Mouse (Mus musculus) liver, embryonic 16.5 days (tissue): Measurements from ENCODE around the gene Fbxo39. TPM values are rescaled to one million over a fixed set of nuclear protein-coding genes. Genes with fewer than 3 reads are reported as not detected.

Experiments
- ATAC-seq: fragments of 200-750 bp; cut with Nextera tagmentation; 2 replicates; pipeline ENCODE4 v1.8.0; 2017; ENCODE audit warnings: low read depth, mild to moderate bottlenecking, moderate number of reproducible peaks, moderate library complexity
- H3K27ac ChIP-seq: fragments of 300-500 bp; sonication (generic); 2 replicates; pipeline ENCODE4 v1.5.1; 2014; ENCODE audit warnings: mild to moderate bottlenecking, low read length
- H3K27me3 ChIP-seq: fragments of 300-500 bp; sonication (generic); 2 replicates; pipeline ENCODE4 v1.6.1; 2014; ENCODE audit warnings: low read depth, low read length, mixed read lengths; ENCODE audit not compliant: control insufficient read depth, insufficient read depth
- H3K36me3 ChIP-seq: fragments of 300-500 bp; sonication (generic); 2 replicates; pipeline ENCODE4 v1.6.1; 2014; ENCODE audit warnings: mild to moderate bottlenecking; ENCODE audit not compliant: control insufficient read depth, insufficient read depth
- H3K4me1 ChIP-seq: fragments of 300-500 bp; sonication (generic); 2 replicates; pipeline ENCODE4 v1.6.1; 2014; ENCODE audit warnings: low read depth, low read length, mixed read lengths; ENCODE audit not compliant: control insufficient read depth
- H3K4me2 ChIP-seq: fragments of 300-500 bp; sonication (generic); 2 replicates; pipeline ENCODE4 v1.6.1; 2014; ENCODE audit warnings: low read depth, low read length, mixed read lengths
- H3K4me3 ChIP-seq: fragments of 300-500 bp; sonication (generic); 2 replicates; pipeline ENCODE4 v1.5.1; 2014; ENCODE audit warnings: low read depth, mild to moderate bottlenecking, low read length
- H3K9ac ChIP-seq: fragments of 300-500 bp; sonication (generic); 2 replicates; pipeline ENCODE4 v1.6.1; 2014; ENCODE audit warnings: low read depth, low read length
- H3K9me3 ChIP-seq: fragments of 300-500 bp; sonication (generic); replicated peaks from 2 replicates; pipeline ENCODE4 v1.6.1; 2016; ENCODE audit warnings: low read length; ENCODE audit not compliant: control insufficient read depth
- WGBS: fragments of 180-500 bp; shearing (Covaris S2); extraction: QIAGEN DNeasy Blood & Tissue Kit; methylation state at CpG from one replicate; pipeline ENCODE4 v1.1.7; 2014; ENCODE audit not compliant: insufficient replicate concordance; 5-methylcytosine and 5-hydroxymethylcytosine counted together
- polyA plus RNA-seq: library from polyadenylated mRNA; unstranded; fragments of >200 nt; fragmentation: Nextera tagmentation; extraction: Ambion mirVana; gene quantifications from 2 replicates; pipeline ENCODE4 v1.2.1, GENCODE M21; 2015

Fbxo39 gene
- polyA plus RNA-seq, result not detected in 2 replicates

DNA sequence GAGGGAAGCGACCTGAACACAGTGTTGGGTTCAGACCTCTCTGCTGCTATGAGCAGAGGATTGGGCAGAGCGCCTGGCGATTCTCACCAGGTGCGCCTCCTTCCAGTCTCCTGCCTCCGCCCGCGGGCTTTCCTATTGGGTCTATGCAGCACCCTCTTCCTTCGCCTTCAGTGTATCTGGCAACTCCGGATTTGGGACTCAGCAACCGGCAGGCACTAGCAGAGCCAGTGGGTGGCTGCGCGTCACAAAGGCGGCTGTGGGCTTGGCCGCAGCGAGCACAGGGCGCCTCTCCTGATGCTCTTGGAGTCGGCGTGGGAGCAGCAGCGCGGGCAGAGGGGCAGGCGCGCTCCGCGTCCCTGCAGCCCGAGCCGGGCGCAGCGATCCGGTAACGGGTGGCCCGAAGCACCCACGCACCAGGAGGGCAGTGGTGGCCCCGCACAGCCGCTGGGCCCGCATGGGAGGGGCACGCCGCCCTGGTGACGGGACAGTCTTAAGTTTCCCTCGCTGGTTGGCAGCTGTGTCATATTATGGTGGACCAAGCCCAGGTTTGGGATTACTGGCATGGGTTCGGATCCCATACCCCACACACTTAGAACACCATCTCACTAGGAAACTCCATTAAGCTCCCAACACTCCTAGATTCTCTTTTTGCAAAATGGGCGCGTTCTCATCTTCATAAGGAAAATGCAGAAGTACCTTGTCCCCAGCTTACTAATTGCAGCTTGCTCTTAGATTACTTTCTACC is at the start of gene Fbxo39:
Fbxo39 (plus strand) TSS at position 294 of the 745 bp plus-strand sequence.
- Histone ChIP-seq H3K4me3 (no peak within 1 kb of the TSS), H3K36me3 (no peaks in the 10 kb centered on the region), H3K9me3 (no peaks in the 10 kb centered on the region), H3K4me2 (no peak within 1 kb of the TSS), H3K9ac (no peak within 1 kb of the TSS), H3K27me3 (peaks cover 14% of the 10 kb centered on the region), H3K27ac (no peak within 1 kb of the TSS), H3K4me1 (no peaks in the 10 kb centered on the region)
- no peak for ATAC-seq
- 16% methylated on average over 42 of the region's 42 CpGs for WGBS

DNA sequence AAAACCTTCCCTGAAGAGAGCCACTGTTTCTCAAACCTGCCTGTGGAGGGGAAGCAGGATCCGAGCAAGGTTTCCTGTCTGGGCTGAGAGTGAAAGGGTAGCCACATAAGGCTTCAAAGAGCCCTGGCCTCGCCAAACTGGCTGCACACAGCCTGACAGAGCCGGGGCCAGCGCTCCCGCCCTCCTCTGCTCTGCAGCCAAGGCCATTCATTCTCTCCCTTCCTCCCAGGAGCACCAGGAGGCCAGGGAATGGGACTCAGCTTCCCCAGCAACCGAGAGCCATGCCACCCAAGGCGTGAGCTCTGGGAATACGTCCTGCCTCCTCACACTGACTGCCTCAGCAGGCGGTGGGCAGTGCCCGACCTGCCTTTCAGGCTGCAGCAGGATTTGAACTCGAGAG is 48.8 kb upstream of the Fbxo39 start:
- Histone ChIP-seq H3K4me3 (no peak overlapping the region), H3K9ac (no peak overlapping the region), H3K4me1 (no peaks in the 10 kb centered on the region), H3K27me3 (peaks cover 28% of the 10 kb centered on the region), H3K36me3 (no peaks in the 10 kb centered on the region), H3K27ac (no peak overlapping the region), H3K4me2 (no peak overlapping the region), H3K9me3 (no peaks in the 10 kb centered on the region)
- WGBS, result 7% methylated on average over 11 of the region's 11 CpGs
- no peak for ATAC-seq

DNA sequence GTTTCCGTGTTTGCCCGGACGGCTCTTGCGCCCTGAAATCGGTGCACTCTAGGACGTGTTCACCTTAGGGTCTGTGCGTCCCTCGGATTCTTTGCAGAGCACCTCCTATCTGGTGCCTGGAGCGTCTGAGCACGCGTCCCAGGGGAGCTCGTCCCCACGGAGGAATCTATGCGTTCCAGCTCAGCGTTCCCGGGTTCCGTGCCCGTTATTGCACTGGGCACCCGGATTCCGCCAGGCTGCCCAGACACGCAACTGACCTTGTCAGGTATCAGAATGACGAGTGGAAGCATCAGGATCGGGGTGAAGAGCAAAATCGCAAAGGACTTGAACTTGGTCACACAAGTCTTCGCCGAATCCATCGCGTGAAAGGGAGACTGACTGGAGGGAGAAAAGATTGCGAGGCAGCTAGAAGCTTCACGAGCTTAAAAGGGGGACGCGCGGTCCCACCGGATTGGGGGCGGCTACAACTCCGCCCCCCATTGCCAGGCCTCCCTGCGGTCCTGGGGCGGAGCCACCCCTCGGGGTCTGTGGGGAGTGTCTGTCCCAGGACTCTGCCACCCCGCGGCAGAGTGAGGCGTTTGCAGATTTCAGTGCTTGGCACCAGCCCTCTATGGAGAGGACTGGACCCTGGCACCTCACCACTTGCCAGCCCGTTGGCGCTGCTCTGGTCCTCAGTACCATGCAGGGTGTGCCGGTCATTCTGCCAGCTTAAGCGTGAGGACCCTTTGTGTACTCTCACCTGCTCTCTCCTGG is 47.9 kb upstream of the Fbxo39 start:
- no peak overlapping the region for H3K9ac ChIP-seq
- no peak overlapping the region for H3K27ac ChIP-seq
- no peaks in the 10 kb centered on the region for H3K9me3 ChIP-seq
- H3K36me3 ChIP-seq, result no peaks in the 10 kb centered on the region
- H3K27me3 ChIP-seq, result peaks cover 28% of the 10 kb centered on the region
- peak overlapping the region; percentile 38 for H3K4me3 ChIP-seq
- peak overlapping the region; percentile 55 for H3K4me2 ChIP-seq
- WGBS, result 1% methylated on average over 46 of the region's 46 CpGs
- ATAC-seq, result no peak
- H3K4me1 ChIP-seq, result no peaks in the 10 kb centered on the region

- Histone ChIP-seq H3K9ac (no peak within 1 kb of the TSS), H3K36me3 (no peaks in the 10 kb centered on the region), H3K9me3 (no peaks in the 10 kb centered on the region), H3K4me3 (peak within 1 kb of the TSS; percentile 38), H3K27me3 (peaks cover 28% of the 10 kb centered on the region), H3K27ac (no peak within 1 kb of the TSS), H3K4me1 (no peaks in the 10 kb centered on the region), H3K4me2 (peak within 1 kb of the TSS; percentile 55)
- 3% methylated on average over 36 of the region's 36 CpGs for WGBS
- ATAC-seq, result no peak
Observed at GRCm38 (mm10) chr11:72266960-72267560, 47.2 kb upstream of the Fbxo39 start, which contains the start of gene Slc13a5. Slc13a5 (minus strand) TSS chr11:72267222.

DNA sequence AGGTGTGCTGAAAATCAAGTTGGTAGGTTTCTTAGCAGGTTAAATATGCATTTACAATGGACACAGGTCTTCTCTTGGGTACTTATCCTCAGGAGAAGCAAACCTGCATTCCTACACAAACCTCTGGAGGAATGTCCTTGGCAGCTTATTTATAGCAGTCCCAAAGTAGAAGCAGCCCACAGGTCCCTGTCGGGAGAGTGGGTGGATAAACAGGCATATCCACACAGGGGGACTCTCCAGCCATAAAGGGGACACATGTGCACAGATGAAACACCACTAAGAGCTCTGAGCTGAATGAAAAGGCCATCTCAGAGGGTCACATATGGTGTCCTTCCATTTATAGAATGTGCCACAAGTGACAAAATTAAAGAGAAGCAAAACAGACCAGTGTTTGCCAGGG is 42.5 kb upstream of the Fbxo39 start:
- Histone ChIP-seq H3K27me3 (peaks cover 6% of the 10 kb centered on the region), H3K4me1 (no peaks in the 10 kb centered on the region), H3K27ac (no peak overlapping the region), H3K36me3 (no peaks in the 10 kb centered on the region), H3K9me3 (no peaks in the 10 kb centered on the region), H3K4me3 (no peak overlapping the region), H3K4me2 (no peak overlapping the region), H3K9ac (no peak overlapping the region)
- 24% methylated on average over 1 of the region's 1 CpGs for WGBS
- no peak for ATAC-seq

DNA sequence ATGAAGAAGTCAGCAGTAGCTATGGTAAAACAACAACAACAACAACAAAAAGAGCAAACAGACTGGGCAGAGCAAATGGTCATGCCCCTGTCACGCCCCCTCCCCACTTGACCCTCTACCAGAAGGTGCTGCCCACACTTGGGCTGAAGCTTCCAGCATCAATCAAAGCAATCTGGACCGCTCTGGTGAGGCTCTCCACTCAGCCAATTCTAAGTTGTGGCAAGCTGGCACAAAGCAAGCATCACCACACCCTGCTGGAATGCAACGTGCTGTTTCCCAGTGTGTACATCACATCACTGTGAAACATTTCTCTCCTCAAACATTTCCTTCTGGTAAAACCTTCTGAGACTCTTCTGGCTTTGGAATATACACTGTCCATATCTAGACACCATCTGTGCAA is 40.9 kb upstream of the Fbxo39 start:
- 41% methylated on average over 3 of the region's 3 CpGs for WGBS
- Histone ChIP-seq H3K9ac (no peak overlapping the region), H3K4me3 (no peak overlapping the region), H3K27ac (no peak overlapping the region), H3K4me1 (no peaks in the 10 kb centered on the region), H3K9me3 (no peaks in the 10 kb centered on the region), H3K4me2 (no peak overlapping the region), H3K27me3 (no peaks in the 10 kb centered on the region), H3K36me3 (no peaks in the 10 kb centered on the region)
- no peak for ATAC-seq

DNA sequence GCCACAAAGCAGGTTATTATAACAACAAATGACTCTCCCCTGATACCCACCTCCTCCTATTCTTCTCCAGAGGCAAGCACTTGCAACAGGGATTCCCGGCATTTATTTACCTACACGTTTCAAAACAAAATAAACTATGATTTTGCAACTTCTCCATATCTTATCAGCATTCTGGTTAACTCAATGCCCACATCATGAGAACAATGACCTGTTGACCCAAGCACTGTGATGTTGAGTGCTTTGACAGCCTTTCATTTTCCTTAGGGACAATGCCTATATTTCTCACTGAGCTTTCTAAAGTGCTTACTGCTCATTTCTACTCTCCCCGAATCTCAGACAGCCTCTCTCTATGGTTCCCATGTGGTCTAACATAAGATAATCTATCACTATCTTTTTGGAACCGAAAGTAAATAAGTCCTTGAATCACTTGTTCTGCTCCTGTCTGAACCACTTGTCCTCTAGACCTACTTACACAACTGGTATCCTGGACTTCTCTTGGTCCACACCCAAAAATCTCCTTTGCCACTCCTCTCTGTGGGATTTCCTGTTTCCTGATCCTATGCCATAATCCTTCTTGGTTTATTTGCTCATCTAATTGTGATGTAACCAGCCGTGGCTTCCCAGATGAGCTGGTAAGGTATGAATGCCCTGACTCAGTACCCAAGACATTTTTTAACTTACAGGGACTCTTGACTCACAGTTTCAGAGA is 32.9 kb upstream of the Fbxo39 start:
- Histone ChIP-seq H3K4me3 (no peak overlapping the region), H3K9ac (no peak overlapping the region), H3K27me3 (no peaks in the 10 kb centered on the region), H3K9me3 (no peaks in the 10 kb centered on the region), H3K4me1 (no peaks in the 10 kb centered on the region), H3K27ac (no peak overlapping the region), H3K36me3 (no peaks in the 10 kb centered on the region), H3K4me2 (no peak overlapping the region)
- WGBS, result 55% methylated on average over 5 of the region's 5 CpGs
- ATAC-seq, result no peak

DNA sequence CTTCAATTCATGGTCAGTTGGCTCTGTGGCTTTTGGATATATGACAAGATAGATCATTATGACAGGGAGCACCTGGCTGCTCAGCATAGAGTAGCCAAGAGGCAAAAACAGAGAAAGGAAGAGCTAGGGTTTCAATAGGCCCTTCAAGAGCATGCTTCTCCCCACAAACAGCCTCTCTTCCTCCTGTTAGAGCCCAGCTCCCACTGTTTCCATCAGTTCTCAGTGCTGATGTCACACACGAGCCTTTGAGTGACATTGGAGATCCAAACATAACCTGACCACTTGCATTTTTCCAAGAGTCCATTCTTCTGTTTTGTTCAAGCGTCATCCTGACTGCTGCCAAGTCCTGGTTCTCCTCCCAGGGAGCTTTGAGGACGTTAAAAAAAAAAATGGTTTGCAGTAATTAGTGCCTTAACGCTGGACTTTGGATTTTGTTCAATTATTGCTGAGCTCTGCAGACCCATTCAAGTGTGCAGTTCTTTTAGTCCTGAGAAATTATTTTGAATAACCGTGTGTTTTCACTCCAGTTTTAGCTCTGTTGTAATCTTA is 32.3 kb upstream of the Fbxo39 start:
- WGBS, result 47% methylated on average over 5 of the region's 5 CpGs
- Histone ChIP-seq H3K9me3 (no peaks in the 10 kb centered on the region), H3K4me1 (no peaks in the 10 kb centered on the region), H3K4me3 (no peak overlapping the region), H3K27me3 (no peaks in the 10 kb centered on the region), H3K27ac (no peak overlapping the region), H3K36me3 (no peaks in the 10 kb centered on the region), H3K4me2 (no peak overlapping the region), H3K9ac (no peak overlapping the region)
- no peak for ATAC-seq
